Mouse (Mus musculus): ENCODE measurements around the gene Gm49322.
"Not testable (repeated sequence)": the region's sequence is repeated elsewhere in the genome, so short reads cannot be mapped to it uniquely, and the experiment has no call there.

The Gm49322 gene

DNA sequence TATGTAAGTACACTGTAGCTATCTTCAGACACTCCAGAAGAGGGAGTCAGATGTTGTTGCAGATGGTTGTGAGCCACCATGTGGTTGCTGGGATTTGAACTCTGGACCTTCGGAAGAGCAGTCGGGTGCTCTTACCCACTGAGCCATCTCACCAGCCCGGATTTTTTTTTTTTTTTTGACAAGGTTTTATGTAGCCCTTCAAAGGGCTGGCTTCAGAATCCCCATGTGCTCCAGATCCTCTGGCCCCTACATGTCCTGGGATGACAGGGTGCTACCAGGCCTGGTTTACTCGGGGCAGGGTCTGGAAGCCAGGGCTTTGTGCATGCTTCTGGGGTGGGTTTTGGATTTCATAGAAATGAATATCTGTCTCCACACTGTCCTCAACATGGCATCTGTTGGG is at the start of gene Gm49322:
Gene Gm49322 (plus strand): TSS at position 301 of the 400 bp plus-strand sequence.
- not testable (repeated sequence) for DNase-seq

DNA sequence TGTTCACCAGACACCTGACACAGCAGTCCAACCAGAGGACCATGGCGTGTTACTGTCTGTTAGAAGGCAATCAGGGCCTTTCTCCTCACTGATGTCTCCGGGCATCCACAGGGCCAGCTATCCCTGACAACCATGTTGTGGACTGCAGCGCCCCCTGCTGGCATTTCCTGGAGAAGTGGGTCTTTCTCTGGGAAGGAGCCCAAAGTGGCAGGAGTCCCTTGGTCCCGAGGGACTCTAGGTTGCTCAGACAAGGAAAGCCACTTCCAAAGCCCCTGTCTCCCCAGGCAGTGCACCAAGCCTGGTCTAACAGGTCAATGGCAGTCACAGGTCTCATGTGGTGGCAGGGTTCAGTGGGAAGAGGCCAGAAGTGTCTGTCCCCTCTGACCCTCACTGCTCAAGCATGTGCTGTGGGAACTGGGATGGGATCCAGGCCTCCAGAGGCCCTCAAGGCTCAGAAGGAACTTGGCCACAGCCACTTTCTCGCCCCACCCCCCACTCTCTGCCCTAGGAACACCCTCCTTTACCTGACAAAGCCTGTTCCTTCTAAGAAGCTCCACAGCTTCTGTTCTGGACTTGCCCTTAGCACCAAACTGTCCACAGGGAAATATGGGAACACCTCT is 48.4 kb upstream of the Gm49322 start:
- DNase-seq: peak; percentile 79 to 83

DNA sequence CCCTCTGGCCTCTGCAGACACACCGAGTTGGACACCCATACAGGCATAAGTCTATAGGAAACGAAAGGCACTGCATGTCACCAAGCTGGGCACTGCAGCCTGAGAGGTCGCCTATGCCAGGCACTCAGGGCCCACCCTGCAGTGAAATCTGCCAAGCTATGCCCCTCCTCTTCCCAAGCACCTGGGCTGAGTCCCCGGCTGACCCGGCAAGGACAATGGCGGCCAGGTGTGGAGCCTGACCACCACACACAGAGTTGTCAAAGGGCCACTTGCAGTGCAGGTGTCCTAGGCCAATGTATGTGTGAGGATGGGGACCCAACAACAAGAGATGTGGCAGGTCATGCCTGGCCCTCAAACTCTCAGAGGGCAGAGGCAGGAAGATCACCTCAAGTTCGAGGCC is 46.4 kb upstream of the Gm49322 start:
- no peak for DNase-seq

DNA sequence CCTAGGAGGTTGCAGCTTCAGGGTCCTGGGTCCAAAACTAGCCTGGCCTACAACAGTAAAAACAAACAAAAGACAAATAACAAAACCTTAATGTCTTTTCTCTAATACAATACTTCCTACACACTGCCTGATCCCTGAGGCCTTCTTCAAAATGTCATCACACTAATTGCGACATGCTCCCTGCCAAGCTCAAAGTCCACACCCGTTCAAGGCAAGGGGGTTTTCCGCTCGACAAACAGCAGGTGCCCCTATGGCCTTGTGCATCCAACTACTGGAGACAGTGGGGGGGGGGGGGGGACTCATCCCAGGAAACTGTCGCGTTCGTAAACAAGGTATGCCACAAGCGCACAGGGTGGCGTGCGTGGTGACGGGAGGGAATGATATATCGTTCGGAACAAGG is 45.2 kb upstream of the Gm49322 start:
- no peak for DNase-seq

- DNase-seq: peak; percentile 92 to 94
These were observed 44.5 kb upstream of the Gm49322 start, which contains the start of gene Rexo1 for GRCm38 (mm10) chr10:80561116-80561944. Gene Rexo1 (minus strand): TSS chr10:80561560.

DNA sequence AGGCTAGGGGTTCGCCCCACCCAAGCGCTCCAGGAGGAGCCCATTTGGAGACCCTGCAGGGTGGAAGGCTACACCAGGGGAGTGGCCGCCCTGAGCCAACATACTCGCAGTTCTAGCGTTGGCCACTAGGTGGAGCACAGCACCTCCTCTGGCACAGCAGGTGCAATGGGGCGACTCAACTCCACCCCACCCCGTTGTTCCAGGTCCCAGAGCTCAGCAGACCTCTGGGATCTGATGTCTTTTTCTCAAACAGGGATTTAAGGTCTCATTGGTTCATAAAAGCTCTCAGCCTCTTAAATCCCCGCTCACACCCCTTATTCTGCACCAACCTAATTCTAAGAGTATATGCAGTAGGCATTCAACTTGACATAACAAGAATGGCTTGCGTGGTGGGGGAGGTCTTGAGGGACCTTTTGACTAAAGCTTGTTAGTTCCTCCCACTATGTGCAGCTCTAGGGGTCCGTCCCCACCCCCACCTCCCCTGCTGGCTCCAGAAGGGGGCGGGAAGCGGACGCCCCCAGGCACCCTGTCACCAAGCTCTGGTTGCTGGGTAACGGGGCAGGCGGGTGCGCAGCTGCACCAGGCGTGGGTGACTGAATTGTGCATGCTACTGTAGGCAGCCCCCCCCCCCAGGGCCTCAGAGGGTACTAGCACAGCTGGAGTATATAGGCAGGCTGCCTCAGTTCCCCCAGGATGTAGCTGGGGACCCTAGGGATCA is 39.3 kb upstream of the Gm49322 start:
- DNase-seq: peak; percentile 83 to 87

- DNase-seq: no peak
These were observed 36.9 kb upstream of the Gm49322 start for GRCm38 (mm10) chr10:80568876-80569275.

DNA sequence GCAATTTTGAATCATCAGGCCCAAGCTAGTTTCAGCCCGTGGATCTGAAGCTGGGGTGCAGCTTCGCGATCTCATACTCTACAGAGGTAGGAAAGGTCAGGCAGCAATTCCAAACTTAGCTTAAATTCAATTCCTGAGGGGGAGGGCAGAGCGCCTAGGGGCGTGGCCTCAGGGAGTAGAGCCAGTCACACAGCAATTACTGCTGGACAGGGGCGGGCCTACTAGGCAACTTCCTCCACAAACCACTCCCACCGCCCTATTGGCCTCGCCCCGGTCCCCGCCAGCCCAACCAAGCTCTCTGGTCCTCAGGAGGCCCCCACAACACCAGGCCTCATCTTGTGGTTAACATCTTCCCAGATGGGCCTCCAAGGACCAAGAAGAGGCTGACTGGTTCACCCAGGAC is 36.2 kb upstream of the Gm49322 start:
- DNase-seq: peak; percentile 79 to 82

GRCm38 (mm10) chr10:80570419-80570818 is 35.4 kb upstream of the Gm49322 start:
- no peak for DNase-seq

DNA sequence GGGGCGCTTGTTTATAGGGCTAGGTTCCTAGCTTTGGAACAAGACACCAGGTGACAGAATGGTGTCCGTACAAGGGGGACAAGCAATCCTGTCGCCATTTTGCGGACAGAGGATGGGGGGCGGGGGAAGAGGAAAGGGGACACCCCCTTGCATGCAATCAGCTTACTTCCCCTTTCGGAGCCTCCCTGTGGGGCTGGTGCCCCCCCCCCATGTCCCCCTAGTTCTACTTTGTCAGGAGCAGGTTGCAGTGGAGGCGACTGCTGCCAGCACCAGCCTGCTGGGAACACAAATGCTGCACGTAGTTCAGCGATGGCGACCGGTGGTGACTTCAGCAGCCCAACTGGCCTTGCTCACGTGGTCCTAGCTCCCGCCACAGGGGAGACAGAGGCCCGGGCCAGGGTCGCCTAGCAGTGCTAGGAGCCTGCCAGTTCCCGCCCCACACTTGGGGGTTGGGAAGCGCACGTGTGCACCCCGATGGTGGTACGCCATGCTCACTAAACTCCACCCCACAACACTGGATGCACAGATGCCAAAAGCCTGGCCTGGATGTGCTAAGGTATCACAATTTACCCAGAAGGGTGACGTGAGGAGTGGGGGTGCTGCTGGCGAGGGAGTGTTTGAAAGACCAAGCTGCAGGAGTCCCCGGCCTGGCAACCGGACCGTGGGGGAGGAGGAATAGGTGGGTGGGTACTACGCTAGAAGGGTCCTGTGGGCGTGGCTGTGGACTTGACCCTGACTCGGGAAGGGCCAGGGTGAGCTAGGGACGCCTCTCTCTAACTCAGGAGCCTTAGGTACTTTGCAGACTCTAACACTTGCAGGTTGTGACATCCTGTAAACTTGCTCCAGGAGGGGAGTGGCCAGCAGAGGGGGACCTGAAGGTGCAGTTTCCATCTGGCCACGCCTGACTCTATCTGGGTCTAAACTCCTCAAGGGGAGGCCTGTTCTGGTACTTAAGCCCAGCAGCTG is 34.7 kb upstream of the Gm49322 start:
- peak; percentile 46 to 65 for DNase-seq

- no peak for DNase-seq
These were observed 33.3 kb upstream of the Gm49322 start for GRCm38 (mm10) chr10:80572477-80572876.

GRCm38 (mm10) chr10:80573944-80574343 is 31.9 kb upstream of the Gm49322 start:
- DNase-seq: no peak

DNA sequence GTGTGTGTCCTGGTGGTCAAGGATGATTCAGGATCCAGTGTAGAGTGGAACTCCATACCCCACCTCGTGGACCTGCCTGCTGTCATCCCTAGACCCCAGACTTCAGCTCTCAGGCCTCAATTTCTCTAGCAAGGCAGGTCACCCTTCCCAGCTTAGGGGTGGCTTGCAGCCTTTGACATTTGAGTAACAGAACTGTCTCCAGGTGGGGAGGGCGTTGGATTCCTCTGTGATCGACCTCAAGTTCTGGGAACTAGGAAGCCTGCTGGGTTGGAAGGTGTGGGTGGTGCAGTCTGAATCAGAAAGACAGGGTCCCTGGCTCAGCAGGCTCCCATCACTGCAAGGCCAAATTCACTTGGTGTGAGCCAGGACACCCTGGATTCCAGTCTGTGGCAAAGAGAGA is 30.9 kb upstream of the Gm49322 start:
- no peak for DNase-seq

GRCm38 (mm10) chr10:80575925-80576324 is 29.9 kb upstream of the Gm49322 start:
- DNase-seq: no peak

- peak; percentile 51 to 62 for DNase-seq
These were observed 29.2 kb upstream of the Gm49322 start for GRCm38 (mm10) chr10:80576351-80577194.

GRCm38 (mm10) chr10:80577195-80578130 is 28.4 kb upstream of the Gm49322 start, which contains the start of gene Klf16:
Gene Klf16 (minus strand): TSS chr10:80577321.
- peak; percentile 98 to 99 for DNase-seq

- peak; percentile 83 to 89 for DNase-seq
These were observed 27.6 kb upstream of the Gm49322 start for GRCm38 (mm10) chr10:80578131-80578750.

DNA sequence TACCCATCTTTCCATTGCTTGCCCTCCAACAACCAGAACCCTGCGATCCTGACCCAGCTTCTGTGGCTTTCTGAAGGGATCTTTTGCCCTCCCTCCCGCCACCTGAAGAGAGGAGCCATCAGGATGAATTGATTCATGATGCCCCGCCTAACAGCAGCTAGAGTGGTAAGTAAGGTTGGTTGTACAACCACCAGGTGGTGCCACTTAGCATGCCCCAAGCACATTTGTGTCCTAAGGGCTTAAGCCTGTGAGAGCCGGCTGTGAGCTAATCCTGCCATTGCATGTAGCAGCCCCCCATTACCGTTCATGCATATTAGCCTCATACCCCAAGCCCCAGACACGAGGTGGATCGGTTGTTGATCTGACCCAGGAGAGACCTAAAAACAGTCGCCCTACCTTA is 26.9 kb upstream of the Gm49322 start:
- DNase-seq: peak; percentile 72 to 77

GRCm38 (mm10) chr10:80583047-80583446 is 22.8 kb upstream of the Gm49322 start:
- DNase-seq: no peak
